Mouse (Mus musculus) MEL (cell line): Measurements from ENCODE around the gene Fam98c. TPM values are rescaled to one million over a fixed set of nuclear protein-coding genes. Genes with fewer than 3 reads are reported as not detected.

Experiments used
- DNase-seq: peaks from one replicate; pipeline ENCODE4 v3.0.0; 2011; ENCODE audit warnings: low read depth, low spot score
- H3K27ac ChIP-seq: 2 replicates; pipeline ENCODE4 v1.5.1; 2012; ENCODE audit warnings: low read depth, mild to moderate bottlenecking, control low read depth, low read length, moderate library complexity; ENCODE audit not compliant: control insufficient read depth
- H3K27me3 ChIP-seq, 2 experiments: fragments of 150-350 bp in 1 of 2; sonication (generic) in 1 of 2; 2 replicates each; pipeline ENCODE4 v1.6.1; 2012; ENCODE audit warnings: low read length in 2 of 2, mild to moderate bottlenecking in 2 of 2, improper control_type of control experiment in 1 of 2, moderate library complexity in 1 of 2; ENCODE audit not compliant: insufficient read depth in 2 of 2, control insufficient read depth in 1 of 2
- H3K36me3 ChIP-seq, 2 experiments: 2 replicates each; pipeline ENCODE4 v1.6.1; 2012 to 2014; ENCODE audit warnings: low read length in 2 of 2, improper control_type of control experiment in 1 of 2, inconsistent platforms in 1 of 2, mild to moderate bottlenecking in 1 of 2; ENCODE audit not compliant: insufficient read depth in 2 of 2, control insufficient read depth in 1 of 2
- H3K4me1 ChIP-seq, 2 experiments: fragments of 150-350 bp in 1 of 2; sonication (generic) in 1 of 2; 2 replicates each; pipeline ENCODE4 v1.6.1; 2012; ENCODE audit warnings: low read length in 2 of 2, improper control_type of control experiment in 1 of 2, mild to moderate bottlenecking in 1 of 2; ENCODE audit not compliant: insufficient read depth in 2 of 2, control insufficient read depth in 1 of 2
- H3K4me3 ChIP-seq, 2 experiments: fragments of 150-350 bp in 1 of 2; sonication (generic) in 1 of 2; 2 replicates each; pipeline ENCODE4 v1.5.1; 2012; ENCODE audit warnings: low read depth in 2 of 2, low read length in 2 of 2, mild to moderate bottlenecking in 2 of 2, moderate library complexity in 2 of 2, control low read depth in 1 of 2, improper control_type of control experiment in 1 of 2; ENCODE audit not compliant: control insufficient read depth in 1 of 2, insufficient read depth in 1 of 2
- H3K79me2 ChIP-seq: 2 replicates; pipeline ENCODE4 v1.6.1; 2012; ENCODE audit warnings: mild to moderate bottlenecking, low read length, moderate library complexity; ENCODE audit not compliant: control insufficient read depth, poor library complexity, insufficient read depth
- H3K9ac ChIP-seq: 2 replicates; pipeline ENCODE4 v1.6.1; 2012; ENCODE audit warnings: low read depth, mild to moderate bottlenecking, control low read depth, low read length, moderate library complexity; ENCODE audit not compliant: control insufficient read depth, poor library complexity, severe bottlenecking
- H3K9me3 ChIP-seq: fragments of 150-350 bp; sonication (generic); replicated peaks from 2 replicates; pipeline ENCODE4 v1.6.1; 2012; ENCODE audit warnings: mild to moderate bottlenecking, low read length, improper control_type of control experiment, moderate library complexity; ENCODE audit not compliant: insufficient read depth
- BHLHE40 ChIP-seq: IDR thresholded peaks from 2 replicates; pipeline ENCODE4 v1.6.1; 2012; ENCODE audit warnings: low read depth, mild to moderate bottlenecking, inconsistent platforms, low read length, improper control_type of control experiment, borderline replicate concordance
- CHD1 ChIP-seq: IDR thresholded peaks from 2 replicates; pipeline ENCODE4 v1.6.1; 2012; ENCODE audit warnings: low read depth, mild to moderate bottlenecking, inconsistent platforms, low read length, improper control_type of control experiment
- CTCF ChIP-seq, 3 experiments: IDR thresholded peaks in 2 of 3; conservative IDR thresholded peaks in 1 of 3; 2 replicates each; pipeline ENCODE4 v1.5.1; 2011 to 2012; ENCODE audit warnings: low read length in 3 of 3, low read depth in 2 of 3, mild to moderate bottlenecking in 2 of 3, improper control_type of control experiment in 1 of 3, inconsistent platforms in 1 of 3, mixed read lengths in 1 of 3, moderate library complexity in 1 of 3; ENCODE audit not compliant: control insufficient read depth in 1 of 3, insufficient read depth in 1 of 3, poor library complexity in 1 of 3, severe bottlenecking in 1 of 3
- E2F4 ChIP-seq: IDR thresholded peaks from 2 replicates; pipeline ENCODE4 v1.6.1; 2011; ENCODE audit warnings: low read depth, low read length, improper control_type of control experiment, borderline replicate concordance
- EP300 ChIP-seq, 2 experiments: IDR thresholded peaks; 2 replicates each; pipeline ENCODE4 v1.6.1; 2011; ENCODE audit warnings: improper control_type of control experiment in 2 of 2, low read length in 2 of 2, low read depth in 1 of 2, mild to moderate bottlenecking in 1 of 2
- HCFC1 ChIP-seq: IDR thresholded peaks from 2 replicates; pipeline ENCODE4 v1.6.1; 2012; ENCODE audit warnings: low read depth, mild to moderate bottlenecking, inconsistent platforms, low read length, improper control_type of control experiment, moderate library complexity
- JUND ChIP-seq: IDR thresholded peaks from 2 replicates; pipeline ENCODE4 v1.6.1; 2011; ENCODE audit warnings: low read depth, mild to moderate bottlenecking, improper control_type of control experiment, low read length
- KAT2A ChIP-seq: conservative IDR thresholded peaks from 2 replicates; pipeline ENCODE4 v1.6.1; 2012; ENCODE audit warnings: low read depth, low read length, improper control_type of control experiment, inconsistent platforms
- MEF2A ChIP-seq: IDR thresholded peaks from 2 replicates; pipeline ENCODE4 v1.6.1; 2014; ENCODE audit warnings: low read depth, mild to moderate bottlenecking, inconsistent platforms, low read length, improper control_type of control experiment; ENCODE audit not compliant: poor library complexity, insufficient replicate concordance, severe bottlenecking; ENCODE audit errors: extremely low read depth
- MYC ChIP-seq: IDR thresholded peaks from 2 replicates; pipeline ENCODE4 v1.6.1; 2011; ENCODE audit warnings: low read depth, mild to moderate bottlenecking, low read length, improper control_type of control experiment, moderate library complexity
- NELFE ChIP-seq: IDR thresholded peaks from 2 replicates; pipeline ENCODE4 v1.6.1; 2011; ENCODE audit warnings: low read depth, low read length, improper control_type of control experiment
- NRF1 ChIP-seq: IDR thresholded peaks from 2 replicates; pipeline ENCODE4 v1.6.1; 2014; ENCODE audit warnings: low read depth, mild to moderate bottlenecking, inconsistent platforms, low read length, improper control_type of control experiment, moderate library complexity; ENCODE audit not compliant: poor library complexity, insufficient read depth, severe bottlenecking
- POLR2A ChIP-seq, 2 experiments: IDR thresholded peaks; 2 replicates each; pipeline ENCODE4 v1.6.1; 2011 to 2012; ENCODE audit warnings: low read length in 2 of 2, mild to moderate bottlenecking in 2 of 2, control low read depth in 1 of 2, improper control_type of control experiment in 1 of 2, low read depth in 1 of 2, moderate library complexity in 1 of 2; ENCODE audit not compliant: control insufficient read depth in 1 of 2, insufficient read depth in 1 of 2, poor library complexity in 1 of 2
- POLR2AphosphoS5 ChIP-seq: IDR thresholded peaks from 2 replicates; pipeline ENCODE4 v1.6.1; 2012; ENCODE audit warnings: low read depth, borderline replicate concordance, mild to moderate bottlenecking, inconsistent platforms, low read length, moderate library complexity, mixed read lengths
- RAD21 ChIP-seq: IDR thresholded peaks from 2 replicates; pipeline ENCODE4 v1.6.1; 2011; ENCODE audit warnings: mild to moderate bottlenecking, low read depth, low read length, improper control_type of control experiment
- SIN3A ChIP-seq: IDR thresholded peaks from 2 replicates; pipeline ENCODE4 v1.6.1; 2012; ENCODE audit warnings: low read length, improper control_type of control experiment, inconsistent platforms
- UBTF ChIP-seq: IDR thresholded peaks from 2 replicates; pipeline ENCODE4 v1.6.1; 2012; ENCODE audit warnings: low read depth, mild to moderate bottlenecking, inconsistent platforms, low read length, improper control_type of control experiment, moderate library complexity, borderline replicate concordance; ENCODE audit not compliant: insufficient read depth
- USF1 ChIP-seq: IDR thresholded peaks from 2 replicates; pipeline ENCODE4 v1.6.1; 2014; ENCODE audit warnings: low read depth, mild to moderate bottlenecking, inconsistent platforms, low read length, improper control_type of control experiment, moderate library complexity
- USF2 ChIP-seq, 2 experiments: IDR thresholded peaks; 2 replicates each; pipeline ENCODE4 v1.6.1; 2011 to 2012; ENCODE audit warnings: improper control_type of control experiment in 2 of 2, low read length in 2 of 2, borderline replicate concordance in 1 of 2, inconsistent platforms in 1 of 2, low read depth in 1 of 2, mild to moderate bottlenecking in 1 of 2; ENCODE audit not compliant: insufficient read depth in 1 of 2
- ZMIZ1 ChIP-seq: IDR thresholded peaks from 2 replicates; pipeline ENCODE4 v1.6.1; 2012; ENCODE audit warnings: low read depth, mild to moderate bottlenecking, inconsistent platforms, low read length, improper control_type of control experiment, moderate library complexity
- ZNF384 ChIP-seq: IDR thresholded peaks from 2 replicates; pipeline ENCODE4 v1.6.1; 2012; ENCODE audit warnings: low read depth, mild to moderate bottlenecking, inconsistent platforms, low read length, improper control_type of control experiment
- polyA plus RNA-seq, 2 experiments: library from polyadenylated mRNA; stranded (reverse) in 1 of 2; unstranded in 1 of 2; fragments of >175 nt in 1 of 2; fragments of >200 nt in 1 of 2; gene quantifications; 2 replicates each; pipeline versions ENCODE4 v1.2.1 to v1.2.4; 2012; ENCODE audit warnings: low replicate concordance in 2 of 2, low read depth in 1 of 2; ENCODE audit not compliant: insufficient read length in 2 of 2, insufficient read depth in 1 of 2, missing spikeins in 1 of 2
- total RNA-seq: library from RNA; depleted of rRNA; stranded (reverse); fragments of 300-350 nt; gene quantifications from 2 replicates; pipeline ENCODE4 v1.2.3, GENCODE M21; 2012

Fam98c gene
- total and polyA plus RNA-seq, 3 experiments = 14.3 to 32.0 TPM; not detected in 1

GRCm38 (mm10) chr7:29162750-29163525, 6.9 kb upstream of the Fam98c start:
- Histone ChIP-seq H3K9ac (no peak overlapping the region), H3K4me3 (no peak overlapping the region), H3K27me3 (no peaks in the 10 kb centered on the region)
- TF ChIP-seq USF1 (no peak), POLR2A (IDR thresholded peaks at IDR 0.05; ENCODE audit: control insufficient read depth in 1 of 2, insufficient read depth in 1 of 2, low read depth in 1 of 2, low read length in 2 of 2, poor library complexity in 1 of 2) (no peak), BHLHE40 (no peak), CTCF (IDR thresholded peaks at IDR 0.05 in 2 of 3, conservative IDR thresholded peaks at IDR 0.05 in 1 of 3; ENCODE audit: control insufficient read depth in 1 of 3, insufficient read depth in 1 of 3, low read depth in 2 of 3, low read length in 3 of 3, poor library complexity in 1 of 3, severe bottlenecking in 1 of 3) (no peak), CHD1 (no peak), MYC (no peak), USF2 (IDR thresholded peaks at IDR 0.05; ENCODE audit: borderline replicate concordance in 1 of 2, insufficient read depth in 1 of 2, low read depth in 1 of 2, low read length in 2 of 2) (no peak), EP300 (IDR thresholded peaks at IDR 0.05; ENCODE audit: low read depth in 1 of 2, low read length in 2 of 2) (no peak)
- TF ChIP-seq, all 39 proteins: peak for 0
- DNase-seq = no peak
- H3K9me3 ChIP-seq = no peaks in the 10 kb centered on the region
- H3K36me3 ChIP-seq = no peaks in the 10 kb centered on the region
- no peak overlapping the region for H3K27ac ChIP-seq
- no peaks in the 10 kb centered on the region for H3K4me1 ChIP-seq
- H3K79me2 ChIP-seq = no peaks in the 10 kb centered on the region

GRCm38 (mm10) chr7:29162294-29162693, 6.3 kb upstream of the Fam98c start:
- H3K4me3 ChIP-seq = no peak overlapping the region
- no peaks in the 10 kb centered on the region for H3K9me3 ChIP-seq
- H3K9ac ChIP-seq = no peak overlapping the region
- H3K4me1 ChIP-seq = no peaks in the 10 kb centered on the region
- H3K27ac ChIP-seq = no peak overlapping the region
- no peak for DNase-seq
- TF ChIP-seq RAD21 (no peak), ZNF384 (no peak), HCFC1 (no peak), NELFE (no peak), E2F4 (no peak), SIN3A (no peak), UBTF (no peak), JUND (no peak), BHLHE40 (no peak), NRF1 (no peak), EP300 (IDR thresholded peaks at IDR 0.05; ENCODE audit: low read depth in 1 of 2, low read length in 2 of 2) (no peak), MYC (no peak), MEF2A (no peak), KAT2A (no peak), POLR2AphosphoS5 (no peak), ZMIZ1 (no peak)
- no peaks in the 10 kb centered on the region for H3K79me2 ChIP-seq
- H3K36me3 ChIP-seq = no peaks in the 10 kb centered on the region
- no peaks in the 10 kb centered on the region for H3K27me3 ChIP-seq
